Mouse (Mus musculus) heart, adult 11 months (tissue): ENCODE results near the gene Col9a2.
A peak's percentile ranks its signal among the peaks of the same experiment; 100 is the strongest.

ENCODE experiments used
- DNase-seq: peaks from one replicate; pipeline ENCODE4 v3.0.0; 2022

The Col9a2 gene

GRCm38 (mm10) chr4:121039331-121040115 lies at the start of gene Col9a2:
TSS of gene Col9a2 (plus strand) at chr4:121039385.
- DNase-seq: peak; percentile 87

- no peak for DNase-seq
These were observed 46.9 kb upstream of the Col9a2 start for GRCm38 (mm10) chr4:120992284-120992683.

- DNase-seq: peak; percentile 88
These were observed 46.2 kb upstream of the Col9a2 start for GRCm38 (mm10) chr4:120993025-120993424.

GRCm38 (mm10) chr4:120995911-120996310 lies 43.3 kb upstream of the Col9a2 start:
- no peak for DNase-seq

GRCm38 (mm10) chr4:121001042-121001441 lies 38.1 kb upstream of the Col9a2 start:
- no peak for DNase-seq

- DNase-seq: no peak
These were observed 37.5 kb upstream of the Col9a2 start for GRCm38 (mm10) chr4:121001659-121002058.

- no peak for DNase-seq
These were observed 36.6 kb upstream of the Col9a2 start for GRCm38 (mm10) chr4:121002400-121003171.

- peak; percentile 88 for DNase-seq
These were observed 35.5 kb upstream of the Col9a2 start for GRCm38 (mm10) chr4:121003611-121004091.

- peak; percentile 91 for DNase-seq
These were observed 34.5 kb upstream of the Col9a2 start for GRCm38 (mm10) chr4:121004679-121005078.

GRCm38 (mm10) chr4:121007006-121007405 lies 32.2 kb upstream of the Col9a2 start:
- DNase-seq: no peak

GRCm38 (mm10) chr4:121008071-121008745 lies 31.0 kb upstream of the Col9a2 start:
- DNase-seq: no peak

GRCm38 (mm10) chr4:121009151-121009550 lies 30.0 kb upstream of the Col9a2 start:
- no peak for DNase-seq

GRCm38 (mm10) chr4:121010770-121011549 lies 28.2 kb upstream of the Col9a2 start:
- DNase-seq: no peak

- peak; percentile 59 for DNase-seq
These were observed 24.5 kb upstream of the Col9a2 start for GRCm38 (mm10) chr4:121014594-121015267.

GRCm38 (mm10) chr4:121015268-121015659 lies 23.9 kb upstream of the Col9a2 start:
- no peak for DNase-seq

GRCm38 (mm10) chr4:121016021-121016898 lies 22.9 kb upstream of the Col9a2 start:
- DNase-seq: peak; percentile 88

GRCm38 (mm10) chr4:121016928-121017657 lies 22.1 kb upstream of the Col9a2 start, which contains the start of gene Smap2:
TSS of gene Smap2 (minus strand) at chr4:121017247.
- peak; percentile 100 for DNase-seq

- DNase-seq: no peak
These were observed 20.9 kb upstream of the Col9a2 start for GRCm38 (mm10) chr4:121018250-121018649.

- DNase-seq: no peak
These were observed 19.0 kb upstream of the Col9a2 start for GRCm38 (mm10) chr4:121020040-121020790.
